Mouse (Mus musculus): ENCODE results near the gene Gm5678. TPM values are rescaled to one million over a fixed set of nuclear protein-coding genes. Genes with fewer than 3 reads are reported as not detected.

The Gm5678 gene
- not detected in 2 replicates for polyA plus RNA-seq (2014; fragmentation: Nextera tagmentation; extraction: Ambion mirVana)

DNA sequence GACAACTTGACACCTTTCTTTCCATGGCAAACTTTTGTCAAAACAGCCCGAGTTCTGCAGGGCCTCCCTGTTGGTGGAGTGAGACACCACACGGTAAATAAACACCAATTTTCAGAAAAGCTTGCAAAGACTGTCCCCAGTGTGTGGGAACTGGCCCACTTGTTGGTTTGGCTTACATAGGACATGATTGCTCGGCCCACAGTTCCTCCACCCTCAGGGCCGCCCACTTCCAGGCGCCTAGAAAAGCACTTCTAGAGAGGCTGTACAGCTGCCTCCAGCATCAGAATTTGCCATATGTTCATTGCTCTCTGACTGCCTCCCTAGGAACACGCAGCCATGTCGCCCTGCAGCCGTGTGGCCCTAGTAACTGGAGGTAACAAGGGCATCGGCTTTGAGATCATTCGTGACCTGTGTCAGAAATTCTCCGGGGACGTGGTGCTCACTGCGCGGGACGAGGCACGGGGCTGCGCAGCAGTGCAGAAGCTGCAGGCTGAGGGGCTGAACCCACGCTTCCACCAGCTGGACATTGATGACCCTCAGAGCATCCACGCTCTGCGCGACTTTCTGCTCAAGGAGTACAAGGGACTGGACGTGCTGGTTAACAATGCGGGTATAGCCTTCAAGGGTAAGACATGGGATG lies at the start of gene Gm5678:
Gene Gm5678 (plus strand): TSS at position 337 of the 640 bp plus-strand sequence.
- ATAC-seq (ENCODE audit: insufficient number of reproducible peaks, insufficient read depth, low FRiP score, low read depth) = no peak
- no peak within 1 kb of the TSS for H3K27ac ChIP-seq (replicated peaks in 1 of 2; ENCODE audit: control insufficient read depth in 1 of 2, insufficient read depth in 1 of 2, low read depth in 2 of 2, low read length in 2 of 2)
- H3K4me2 ChIP-seq (ENCODE audit: low read length) = no peak within 1 kb of the TSS
- H3K27me3 ChIP-seq (ENCODE audit: control insufficient read depth, insufficient read depth, low read length) = no peaks in the 10 kb centered on the region
- H3K4me3 ChIP-seq (ENCODE audit: control insufficient read depth in 1 of 2, insufficient read depth in 1 of 2, low read depth in 1 of 2, low read length in 2 of 2) = no peak within 1 kb of the TSS
- WGBS = 78% methylated on average over 23 of the region's 23 CpGs
- H3K36me3 ChIP-seq (ENCODE audit: control insufficient read depth, insufficient read depth, low read length) = no peaks in the 10 kb centered on the region
- no peaks in the 10 kb centered on the region for H3K4me1 ChIP-seq (ENCODE audit: control insufficient read depth in 2 of 2, insufficient read depth in 2 of 2, low read length in 2 of 2)
- H3K9me3 ChIP-seq (ENCODE audit: control insufficient read depth, low read length) = no peaks in the 10 kb centered on the region
- H3K9ac ChIP-seq (ENCODE audit: low read length) = no peak within 1 kb of the TSS

DNA sequence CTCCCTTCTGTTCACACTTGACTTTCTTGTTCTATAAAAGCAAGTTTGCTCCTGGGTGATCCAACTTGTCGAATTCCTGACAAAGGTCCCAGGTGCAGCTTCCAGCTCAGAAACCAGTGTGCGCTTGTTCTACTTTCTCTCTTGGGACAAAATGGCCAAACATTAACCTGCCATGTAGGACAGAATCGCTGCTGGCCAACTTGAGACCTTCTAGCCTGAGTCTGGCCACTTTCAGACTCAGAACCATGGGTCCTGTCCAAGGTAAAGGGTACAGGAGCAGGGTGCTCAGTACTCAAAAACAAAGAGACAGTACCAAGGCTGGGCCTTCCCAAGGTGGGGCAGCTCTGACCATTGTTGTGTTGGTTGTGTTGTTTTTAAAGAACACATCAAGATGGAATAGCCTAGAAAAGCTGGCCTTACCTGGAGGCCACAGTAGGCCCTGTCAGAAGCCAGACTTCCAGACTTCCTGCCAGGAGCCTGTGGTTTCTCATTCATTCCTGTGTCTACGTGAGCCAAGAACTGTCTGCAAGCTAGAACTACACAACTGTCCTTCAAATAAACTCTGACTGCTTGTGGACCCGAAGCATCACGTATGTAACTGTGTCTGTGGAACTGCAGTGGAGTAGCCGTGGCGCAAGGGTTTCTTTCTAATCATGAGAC lies 49.4 kb upstream of the Gm5678 start:
- H3K27me3 ChIP-seq (ENCODE audit: control insufficient read depth, insufficient read depth, low read length) = no peaks in the 10 kb centered on the region
- no peak overlapping the region for H3K4me2 ChIP-seq (ENCODE audit: low read length)
- H3K4me1 ChIP-seq (ENCODE audit: control insufficient read depth in 2 of 2, insufficient read depth in 2 of 2, low read length in 2 of 2) = peaks cover 9 to 11% of the 10 kb centered on the region in 2 experiments; a peak in 3 of 4 replicates
- no peak overlapping the region for H3K27ac ChIP-seq (replicated peaks in 1 of 2; ENCODE audit: control insufficient read depth in 1 of 2, insufficient read depth in 1 of 2, low read depth in 2 of 2, low read length in 2 of 2)
- H3K9ac ChIP-seq (ENCODE audit: low read length) = no peak overlapping the region
- H3K9me3 ChIP-seq (ENCODE audit: control insufficient read depth, low read length) = no peaks in the 10 kb centered on the region
- ATAC-seq (ENCODE audit: insufficient number of reproducible peaks, insufficient read depth, low FRiP score, low read depth) = no peak
- WGBS = 73% methylated on average over 8 of the region's 8 CpGs
- H3K4me3 ChIP-seq (ENCODE audit: control insufficient read depth in 1 of 2, insufficient read depth in 1 of 2, low read depth in 1 of 2, low read length in 2 of 2) = no peak overlapping the region
- no peaks in the 10 kb centered on the region for H3K36me3 ChIP-seq (ENCODE audit: control insufficient read depth, insufficient read depth, low read length)

DNA sequence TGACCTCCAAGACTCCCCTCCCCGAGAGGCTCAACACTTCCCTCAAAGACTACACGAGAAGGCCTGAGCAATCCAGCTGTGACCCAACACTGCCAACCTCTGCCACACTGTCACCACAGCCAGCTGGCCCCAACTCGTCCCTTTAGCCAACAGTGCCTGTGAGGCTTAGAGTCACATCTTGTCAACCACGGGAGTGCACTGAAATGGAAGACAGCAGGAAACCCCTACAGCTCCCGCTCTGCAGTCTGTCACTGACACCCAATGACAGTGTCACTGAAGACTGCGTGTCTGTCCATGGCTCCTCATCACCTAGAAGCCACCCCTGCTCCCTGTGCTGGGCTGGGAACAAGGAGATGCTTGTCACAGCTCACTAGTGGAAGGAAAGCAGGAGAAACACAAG lies 46.8 kb upstream of the Gm5678 start:
- no peak overlapping the region for H3K4me3 ChIP-seq (ENCODE audit: control insufficient read depth in 1 of 2, insufficient read depth in 1 of 2, low read depth in 1 of 2, low read length in 2 of 2)
- H3K27ac ChIP-seq (replicated peaks in 1 of 2; ENCODE audit: control insufficient read depth in 1 of 2, insufficient read depth in 1 of 2, low read depth in 2 of 2, low read length in 2 of 2) = peak overlapping the region; percentile 31 to 55; a peak in 3 of 4 replicates
- WGBS = 21% methylated on average over 6 of the region's 6 CpGs
- no peak overlapping the region for H3K9ac ChIP-seq (ENCODE audit: low read length)
- H3K27me3 ChIP-seq (ENCODE audit: control insufficient read depth, insufficient read depth, low read length) = no peaks in the 10 kb centered on the region
- no peaks in the 10 kb centered on the region for H3K9me3 ChIP-seq (ENCODE audit: control insufficient read depth, low read length)
- H3K4me2 ChIP-seq (ENCODE audit: low read length) = no peak overlapping the region
- peak; percentile 74 for ATAC-seq (ENCODE audit: insufficient number of reproducible peaks, insufficient read depth, low FRiP score, low read depth)
- peaks cover 9 to 16% of the 10 kb centered on the region in 2 experiments; a peak in 3 of 4 replicates for H3K4me1 ChIP-seq (ENCODE audit: control insufficient read depth in 2 of 2, insufficient read depth in 2 of 2, low read length in 2 of 2)
- peaks cover 13% of the 10 kb centered on the region for H3K36me3 ChIP-seq (ENCODE audit: control insufficient read depth, insufficient read depth, low read length)

DNA sequence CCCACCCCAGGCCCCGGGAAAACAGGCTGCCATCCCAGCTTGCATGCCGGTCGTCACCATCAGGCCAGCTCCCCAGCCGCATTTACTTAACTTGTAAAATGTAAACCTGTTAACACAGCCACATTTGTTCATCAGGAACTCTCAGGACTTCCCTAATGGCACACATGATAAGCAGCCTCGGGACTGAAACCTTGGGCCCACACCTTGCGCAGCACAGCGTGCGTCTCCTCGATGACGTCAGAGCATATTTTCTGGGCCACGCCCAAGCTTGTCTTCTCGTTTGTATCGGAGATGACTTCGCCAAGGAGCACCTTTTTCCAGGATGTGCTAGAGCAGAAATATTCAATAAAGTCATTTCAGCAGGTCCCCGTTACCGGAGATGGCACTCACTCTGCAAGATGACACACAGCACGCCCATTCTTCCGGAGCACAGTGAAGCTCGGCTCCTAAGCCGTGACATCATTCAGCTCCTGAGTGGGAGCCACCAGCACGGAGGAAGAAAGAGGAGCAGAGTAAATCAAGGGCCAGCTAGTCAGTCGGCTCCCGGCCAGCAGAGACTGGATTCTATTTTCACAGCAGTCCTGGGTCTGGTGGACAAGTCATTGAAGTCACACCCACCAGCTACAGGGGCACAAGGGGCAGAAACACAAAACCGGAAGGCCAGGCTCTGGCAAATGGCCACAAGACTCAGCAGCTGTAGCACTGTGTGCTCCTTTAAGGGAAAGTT lies 42.8 kb upstream of the Gm5678 start:
- Histone ChIP-seq H3K9ac (ENCODE audit: low read length) (no peak overlapping the region), H3K27ac (replicated peaks in 1 of 2; ENCODE audit: control insufficient read depth in 1 of 2, insufficient read depth in 1 of 2, low read depth in 2 of 2, low read length in 2 of 2) (no peak overlapping the region; a peak in 1 of 4 replicates), H3K4me2 (ENCODE audit: low read length) (no peak overlapping the region), H3K9me3 (ENCODE audit: control insufficient read depth, low read length) (no peaks in the 10 kb centered on the region), H3K27me3 (ENCODE audit: control insufficient read depth, insufficient read depth, low read length) (no peaks in the 10 kb centered on the region), H3K4me3 (ENCODE audit: control insufficient read depth in 1 of 2, insufficient read depth in 1 of 2, low read depth in 1 of 2, low read length in 2 of 2) (no peak overlapping the region), H3K36me3 (ENCODE audit: control insufficient read depth, insufficient read depth, low read length) (peaks cover 19% of the 10 kb centered on the region), H3K4me1 (ENCODE audit: control insufficient read depth in 2 of 2, insufficient read depth in 2 of 2, low read length in 2 of 2) (peaks cover 12 to 18% of the 10 kb centered on the region in 2 experiments; a peak in 3 of 4 replicates)
- no peak for ATAC-seq (ENCODE audit: insufficient number of reproducible peaks, insufficient read depth, low FRiP score, low read depth)
- 81% methylated on average over 24 of the region's 24 CpGs for WGBS

DNA sequence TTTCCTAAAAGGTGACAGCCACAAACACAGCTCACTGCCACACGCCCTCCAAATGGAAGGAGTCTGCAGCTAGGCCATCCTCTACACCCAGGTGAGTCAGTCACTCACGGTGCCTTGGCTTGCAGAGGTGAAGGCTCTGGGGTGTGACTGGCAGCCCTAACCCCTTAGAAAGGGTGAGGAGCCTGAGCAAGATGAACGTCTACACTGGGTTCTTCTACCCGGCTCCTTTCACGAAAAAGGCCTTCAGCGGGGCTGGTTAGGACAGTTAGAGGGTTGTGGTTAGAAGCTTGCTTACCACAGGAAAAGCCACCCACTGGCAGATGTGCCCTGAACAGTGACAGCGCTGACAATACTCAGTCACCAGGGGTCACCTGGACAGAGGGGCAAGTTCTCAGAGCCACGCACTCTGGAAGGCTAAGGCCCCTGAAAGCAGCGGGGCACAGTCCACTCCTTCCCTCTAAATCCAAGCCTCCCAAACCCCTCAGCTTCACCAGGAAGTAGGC lies 42.1 kb upstream of the Gm5678 start:
- H3K27ac ChIP-seq (replicated peaks in 1 of 2; ENCODE audit: control insufficient read depth in 1 of 2, insufficient read depth in 1 of 2, low read depth in 2 of 2, low read length in 2 of 2) = no peak overlapping the region; a peak in 1 of 4 replicates
- H3K9ac ChIP-seq (ENCODE audit: low read length) = no peak overlapping the region
- H3K36me3 ChIP-seq (ENCODE audit: control insufficient read depth, insufficient read depth, low read length) = peaks cover 25% of the 10 kb centered on the region
- no peaks in the 10 kb centered on the region for H3K9me3 ChIP-seq (ENCODE audit: control insufficient read depth, low read length)
- H3K27me3 ChIP-seq (ENCODE audit: control insufficient read depth, insufficient read depth, low read length) = no peaks in the 10 kb centered on the region
- no peak for ATAC-seq (ENCODE audit: insufficient number of reproducible peaks, insufficient read depth, low FRiP score, low read depth)
- no peak overlapping the region for H3K4me3 ChIP-seq (ENCODE audit: control insufficient read depth in 1 of 2, insufficient read depth in 1 of 2, low read depth in 1 of 2, low read length in 2 of 2)
- H3K4me2 ChIP-seq (ENCODE audit: low read length) = no peak overlapping the region
- WGBS = 85% methylated on average over 9 of the region's 9 CpGs
- H3K4me1 ChIP-seq (ENCODE audit: control insufficient read depth in 2 of 2, insufficient read depth in 2 of 2, low read length in 2 of 2) = peaks cover 11 to 16% of the 10 kb centered on the region in 2 experiments; a peak in 3 of 4 replicates

DNA sequence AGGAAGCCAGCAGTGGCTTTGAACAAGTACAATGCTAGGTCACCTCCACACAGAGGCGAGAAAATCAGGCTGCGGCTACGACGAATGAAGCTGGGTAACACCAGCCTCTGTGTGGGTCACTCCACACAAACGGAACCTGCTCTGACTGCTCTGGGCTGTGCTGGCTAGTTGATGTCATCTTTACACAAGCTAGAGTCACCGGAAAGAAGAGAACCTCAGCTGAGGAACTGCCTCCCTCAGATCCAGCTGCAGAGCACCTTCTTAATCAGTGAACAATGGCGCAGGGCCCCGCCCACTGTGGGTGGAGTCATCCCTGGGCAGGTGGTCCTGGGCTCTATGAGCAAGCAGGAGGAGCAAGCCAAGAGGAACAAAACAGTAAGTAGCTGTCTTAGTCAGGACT lies 41.5 kb upstream of the Gm5678 start:
- no peak for ATAC-seq (ENCODE audit: insufficient number of reproducible peaks, insufficient read depth, low FRiP score, low read depth)
- Histone ChIP-seq H3K9ac (ENCODE audit: low read length) (no peak overlapping the region), H3K36me3 (ENCODE audit: control insufficient read depth, insufficient read depth, low read length) (peaks cover 31% of the 10 kb centered on the region), H3K27ac (replicated peaks in 1 of 2; ENCODE audit: control insufficient read depth in 1 of 2, insufficient read depth in 1 of 2, low read depth in 2 of 2, low read length in 2 of 2) (no peak overlapping the region), H3K9me3 (ENCODE audit: control insufficient read depth, low read length) (no peaks in the 10 kb centered on the region), H3K27me3 (ENCODE audit: control insufficient read depth, insufficient read depth, low read length) (no peaks in the 10 kb centered on the region), H3K4me1 (ENCODE audit: control insufficient read depth in 2 of 2, insufficient read depth in 2 of 2, low read length in 2 of 2) (peaks cover 6 to 11% of the 10 kb centered on the region in 2 experiments; a peak in 2 of 4 replicates), H3K4me3 (ENCODE audit: control insufficient read depth in 1 of 2, insufficient read depth in 1 of 2, low read depth in 1 of 2, low read length in 2 of 2) (no peak overlapping the region), H3K4me2 (ENCODE audit: low read length) (no peak overlapping the region)
- WGBS = 80% methylated on average over 8 of the region's 8 CpGs

DNA sequence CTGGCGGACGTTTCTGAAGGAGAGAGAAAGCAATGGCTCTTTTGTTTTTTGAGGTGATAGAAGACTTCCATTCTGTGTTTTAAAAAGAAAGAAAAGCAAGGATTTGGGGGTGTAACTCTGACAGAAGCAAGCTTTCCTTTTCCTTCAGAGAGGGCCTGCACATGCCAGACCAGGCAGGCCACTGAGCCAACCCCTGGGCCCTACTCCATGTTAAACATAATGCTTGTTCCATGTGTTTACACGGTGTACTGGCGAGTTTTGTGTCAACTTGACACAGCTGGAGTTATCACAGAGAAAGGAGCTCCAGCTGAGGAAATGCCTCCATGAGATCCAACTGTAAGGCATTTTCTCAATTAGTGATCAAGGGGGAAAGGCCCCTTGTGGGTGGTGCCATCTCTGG lies 39.6 kb upstream of the Gm5678 start:
- no peak overlapping the region; a peak in 1 of 4 replicates for H3K27ac ChIP-seq (replicated peaks in 1 of 2; ENCODE audit: control insufficient read depth in 1 of 2, insufficient read depth in 1 of 2, low read depth in 2 of 2, low read length in 2 of 2)
- no peak overlapping the region for H3K4me2 ChIP-seq (ENCODE audit: low read length)
- peaks cover 31% of the 10 kb centered on the region for H3K36me3 ChIP-seq (ENCODE audit: control insufficient read depth, insufficient read depth, low read length)
- H3K27me3 ChIP-seq (ENCODE audit: control insufficient read depth, insufficient read depth, low read length) = no peaks in the 10 kb centered on the region
- no peak overlapping the region for H3K4me3 ChIP-seq (ENCODE audit: control insufficient read depth in 1 of 2, insufficient read depth in 1 of 2, low read depth in 1 of 2, low read length in 2 of 2)
- WGBS = 61% methylated on average over 4 of the region's 4 CpGs
- no peaks in the 10 kb centered on the region for H3K9me3 ChIP-seq (ENCODE audit: control insufficient read depth, low read length)
- no peak overlapping the region for H3K9ac ChIP-seq (ENCODE audit: low read length)
- no peak for ATAC-seq (ENCODE audit: insufficient number of reproducible peaks, insufficient read depth, low FRiP score, low read depth)
- H3K4me1 ChIP-seq (ENCODE audit: control insufficient read depth in 2 of 2, insufficient read depth in 2 of 2, low read length in 2 of 2) = peaks cover 6 to 11% of the 10 kb centered on the region in 2 experiments; a peak in 2 of 4 replicates
